Mouse (Mus musculus): ENCODE measurements around the gene Cpe. TPM values are rescaled to one million over a fixed set of nuclear protein-coding genes. Genes with fewer than 3 reads are reported as not detected.

The Cpe gene
- 5.2 TPM for polyA plus RNA-seq (2014; fragmentation: Illumina TruSeq; extraction: RNeasy Lipid Tissue Mini Kit (QIAGEN cat#74804); ENCODE audit: low read depth, low replicate concordance)

GRCm38 (mm10) chr8:64692651-64693201, at the start of gene Cpe:
Gene Cpe (minus strand): TSS chr8:64693054.

DNA sequence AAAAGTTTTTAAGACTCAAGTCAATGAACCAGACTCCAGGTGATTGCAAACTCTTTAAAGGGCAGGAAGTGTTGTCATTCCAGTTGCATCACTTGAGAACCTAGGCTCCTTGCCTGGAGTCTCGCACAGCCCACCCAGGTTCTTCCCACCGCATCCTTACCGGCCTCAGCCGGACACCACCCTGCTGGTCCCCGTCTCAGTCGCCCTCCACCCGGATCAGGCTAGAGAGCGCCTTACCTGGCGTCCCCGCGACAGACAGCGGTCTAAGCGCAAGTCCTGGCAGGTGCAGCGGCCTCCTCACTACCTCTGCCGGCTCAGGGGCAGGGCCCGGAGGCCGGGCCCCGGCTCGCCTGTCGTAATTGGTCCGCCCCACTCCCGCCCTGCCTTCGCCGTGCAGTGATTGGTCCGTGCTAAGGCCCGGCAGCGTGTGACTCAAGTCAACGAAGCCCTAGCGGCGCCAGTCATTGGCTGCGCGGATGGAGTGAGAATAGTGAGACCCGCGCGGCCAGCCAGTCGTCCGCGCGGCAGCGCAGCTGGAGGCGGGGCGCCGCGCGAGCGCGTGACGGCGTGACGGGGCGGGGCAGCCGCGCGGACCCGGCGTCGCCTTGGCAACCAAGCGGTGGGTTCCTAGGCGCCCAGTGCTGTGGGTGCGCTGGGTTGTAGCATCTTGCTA, 40.6 kb upstream of the Cpe start, which contains the start of gene Msmo1:
Gene Msmo1 (minus strand): TSS at position 522 of the 673 bp plus-strand sequence.

Other genes with a start within 250 kb of the Cpe start
- 572 TPM for gene Msmo1, start 40.7 kb upstream of the Cpe start, polyA plus RNA-seq (2014; fragmentation: Illumina TruSeq; extraction: RNeasy Lipid Tissue Mini Kit (QIAGEN cat#74804); ENCODE audit: low read depth, low replicate concordance)
- 29.2 TPM for gene Klhl2, start 157.0 kb upstream of the Cpe start, polyA plus RNA-seq (2014; fragmentation: Illumina TruSeq; extraction: RNeasy Lipid Tissue Mini Kit (QIAGEN cat#74804); ENCODE audit: low read depth, low replicate concordance)

All from liver, adult 10 weeks (tissue).